Mouse (Mus musculus): ENCODE data around the gene Add2. TPM values are rescaled to one million over a fixed set of nuclear protein-coding genes. Genes with fewer than 3 reads are reported as not detected.

Add2 gene
- polyA plus RNA-seq, 1 experiment from 2014 or later, result 1.8 TPM

DNA sequence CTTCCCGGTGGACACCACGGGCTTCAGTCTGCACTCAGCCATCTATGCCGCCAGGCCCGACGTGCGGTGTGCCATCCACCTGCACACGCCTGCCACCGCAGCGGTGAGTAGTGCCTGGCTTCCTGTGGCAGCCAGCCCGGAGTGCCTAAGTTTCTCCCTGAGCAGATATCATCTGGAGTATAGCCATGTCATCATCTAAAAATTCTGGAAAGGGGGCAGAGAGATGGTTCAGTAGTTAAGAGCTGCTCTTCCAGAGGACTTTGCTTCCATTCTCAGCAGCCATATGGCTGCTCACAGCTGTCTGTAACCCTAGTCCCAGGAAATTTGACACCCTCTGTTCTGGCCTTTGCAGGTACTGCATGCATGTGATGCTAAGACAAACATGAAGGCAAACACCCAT is 68.3 kb downstream of the Add2 start:
- H3K9me3 ChIP-seq (replicated peaks; ENCODE audit: low read length), result no peaks in the 10 kb centered on the region
- ATAC-seq (replicated peaks; ENCODE audit: low FRiP score, low read depth) (no peak), DNase-seq (ENCODE audit: low spot score) (no peak)
- no peak overlapping the region for H3K27ac ChIP-seq
- H3K27me3 ChIP-seq (ENCODE audit: insufficient read depth, low read length), result no peaks in the 10 kb centered on the region
- no peaks in the 10 kb centered on the region for H3K36me3 ChIP-seq (ENCODE audit: insufficient read depth, low read length)
- no peak overlapping the region for H3K4me2 ChIP-seq (ENCODE audit: low read length)
- H3K4me3 ChIP-seq (replicated peaks; ENCODE audit: low read depth, low read length), result no peak overlapping the region
- 82% methylated on average over 10 of the region's 10 CpGs for WGBS
- no peak for TF ChIP-seq CTCF (IDR thresholded peaks at IDR 0.05; ENCODE audit: low read depth)
- H3K4me1 ChIP-seq (replicated peaks; ENCODE audit: insufficient read depth, low read length), result no peaks in the 10 kb centered on the region
- H3K9ac ChIP-seq (ENCODE audit: low read depth, low read length), result no peak overlapping the region

DNA sequence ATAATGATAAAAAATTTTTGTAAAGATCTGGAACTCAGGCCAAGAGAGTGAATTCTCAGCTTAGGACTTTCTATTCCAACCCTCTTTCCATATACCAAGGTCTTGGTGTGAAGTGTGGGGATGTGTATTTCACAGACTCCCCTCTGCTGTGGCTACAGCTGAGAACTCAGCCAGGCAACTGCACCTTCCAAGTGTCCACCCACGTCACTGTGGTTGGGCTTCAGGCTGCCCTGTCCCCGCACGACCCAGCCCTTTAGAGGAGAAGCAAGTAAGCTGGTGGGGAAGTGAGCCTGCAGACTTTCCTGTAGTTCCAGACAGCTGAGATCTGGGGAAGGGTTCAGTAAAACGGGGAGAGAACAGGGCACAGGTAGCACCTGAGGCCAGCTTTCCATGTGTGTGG is 68.7 kb downstream of the Add2 start:
- TF ChIP-seq CTCF (IDR thresholded peaks at IDR 0.05; ENCODE audit: low read depth), result no peak
- 53% methylated on average over 4 of the region's 4 CpGs for WGBS
- Histone ChIP-seq H3K9ac (ENCODE audit: low read depth, low read length) (no peak overlapping the region), H3K36me3 (ENCODE audit: insufficient read depth, low read length) (no peaks in the 10 kb centered on the region), H3K4me3 (replicated peaks; ENCODE audit: low read depth, low read length) (no peak overlapping the region), H3K9me3 (replicated peaks; ENCODE audit: low read length) (no peaks in the 10 kb centered on the region), H3K4me1 (replicated peaks; ENCODE audit: insufficient read depth, low read length) (no peaks in the 10 kb centered on the region), H3K27ac (no peak overlapping the region), H3K4me2 (ENCODE audit: low read length) (no peak overlapping the region), H3K27me3 (ENCODE audit: insufficient read depth, low read length) (no peaks in the 10 kb centered on the region)
- DNase-seq (ENCODE audit: low spot score), result no peak
- ATAC-seq (replicated peaks; ENCODE audit: low FRiP score, low read depth), result no peak

DNA sequence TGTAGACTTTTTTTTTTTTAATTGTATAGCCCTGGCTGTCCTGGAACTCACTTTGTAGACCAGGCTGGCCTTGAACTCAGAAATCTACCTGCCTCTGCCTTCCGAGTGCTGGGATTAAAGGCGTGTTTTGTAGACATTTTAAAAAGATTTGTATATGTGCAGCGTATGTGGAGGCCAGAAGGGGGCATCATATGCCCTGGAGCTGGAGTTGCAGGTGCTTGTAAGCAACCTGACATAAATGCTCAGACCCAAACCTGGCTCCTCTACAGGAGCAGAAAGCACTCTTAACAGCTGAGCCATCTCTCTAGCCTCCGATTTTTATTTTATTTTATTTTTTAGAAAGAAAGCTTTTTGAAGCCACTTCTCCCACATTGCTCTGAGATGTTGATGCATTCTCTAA is 70.5 kb downstream of the Add2 start:
- Histone ChIP-seq H3K4me1 (replicated peaks; ENCODE audit: insufficient read depth, low read length) (no peaks in the 10 kb centered on the region), H3K9ac (ENCODE audit: low read depth, low read length) (no peak overlapping the region), H3K27ac (no peak overlapping the region), H3K27me3 (ENCODE audit: insufficient read depth, low read length) (no peaks in the 10 kb centered on the region), H3K36me3 (ENCODE audit: insufficient read depth, low read length) (no peaks in the 10 kb centered on the region), H3K4me2 (ENCODE audit: low read length) (no peak overlapping the region), H3K9me3 (replicated peaks; ENCODE audit: low read length) (no peaks in the 10 kb centered on the region), H3K4me3 (replicated peaks; ENCODE audit: low read depth, low read length) (no peak overlapping the region)
- whole genome bisulfite sequencing, result 85% methylated on average over 4 of the region's 4 CpGs
- DNase-seq (ENCODE audit: low spot score), result no peak
- no peak for ATAC-seq (replicated peaks; ENCODE audit: low FRiP score, low read depth)
- peak; percentile 33 for TF ChIP-seq CTCF (IDR thresholded peaks at IDR 0.05; ENCODE audit: low read depth)

DNA sequence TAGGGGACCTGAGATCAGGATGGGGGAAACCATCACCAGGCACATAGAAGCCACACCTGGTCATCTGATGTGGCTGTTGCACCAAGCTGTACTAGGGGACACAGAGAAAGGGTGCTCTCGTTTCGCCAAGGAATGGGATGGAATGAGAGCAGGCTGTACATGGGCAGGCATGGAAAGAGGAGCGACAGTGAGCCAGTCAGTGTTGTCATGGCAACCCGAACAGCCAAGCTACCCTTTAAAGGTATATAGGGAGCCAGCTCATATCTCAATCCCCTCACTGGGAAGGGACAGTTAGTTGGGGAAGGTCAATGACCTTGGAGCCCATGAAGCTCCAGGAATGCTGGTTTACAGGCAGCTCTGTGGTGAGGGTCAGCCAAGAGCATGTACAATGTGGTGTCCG is 73.0 kb downstream of the Add2 start:
- DNase-seq (ENCODE audit: low spot score) (no peak), ATAC-seq (replicated peaks; ENCODE audit: low FRiP score, low read depth) (no peak)
- no peak overlapping the region for H3K27ac ChIP-seq
- H3K4me2 ChIP-seq (ENCODE audit: low read length), result no peak overlapping the region
- no peak overlapping the region for H3K4me3 ChIP-seq (replicated peaks; ENCODE audit: low read depth, low read length)
- 75% methylated on average over 5 of the region's 5 CpGs for WGBS
- no peaks in the 10 kb centered on the region for H3K4me1 ChIP-seq (replicated peaks; ENCODE audit: insufficient read depth, low read length)
- no peak for TF ChIP-seq CTCF (IDR thresholded peaks at IDR 0.05; ENCODE audit: low read depth)
- no peaks in the 10 kb centered on the region for H3K36me3 ChIP-seq (ENCODE audit: insufficient read depth, low read length)
- H3K27me3 ChIP-seq (ENCODE audit: insufficient read depth, low read length), result no peaks in the 10 kb centered on the region
- H3K9ac ChIP-seq (ENCODE audit: low read depth, low read length), result no peak overlapping the region
- H3K9me3 ChIP-seq (replicated peaks; ENCODE audit: low read length), result no peaks in the 10 kb centered on the region

DNA sequence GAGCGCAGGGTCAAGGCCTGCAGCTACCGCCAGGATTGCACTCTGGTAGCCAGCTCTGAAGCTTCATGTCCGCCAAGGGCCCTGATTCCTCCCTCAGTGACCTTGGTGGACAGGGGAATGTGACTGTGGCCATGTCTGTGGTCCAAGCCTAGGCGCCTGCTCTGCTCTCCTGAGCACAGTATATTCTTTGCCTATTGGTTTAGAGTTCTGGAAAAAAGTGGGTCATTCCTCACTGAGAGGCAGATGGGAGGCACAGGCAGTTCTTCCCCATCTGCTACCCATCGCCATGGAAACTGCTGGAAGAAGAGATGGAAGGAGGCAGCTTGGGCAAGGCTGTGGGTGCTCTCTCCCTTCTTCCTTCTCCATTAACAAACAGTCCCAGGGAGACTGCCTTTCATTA is 74.4 kb downstream of the Add2 start:
- DNase-seq (ENCODE audit: low spot score), result no peak
- Histone ChIP-seq H3K27ac (no peak overlapping the region), H3K9me3 (replicated peaks; ENCODE audit: low read length) (no peaks in the 10 kb centered on the region), H3K4me3 (replicated peaks; ENCODE audit: low read depth, low read length) (no peak overlapping the region), H3K36me3 (ENCODE audit: insufficient read depth, low read length) (no peaks in the 10 kb centered on the region), H3K4me2 (ENCODE audit: low read length) (no peak overlapping the region), H3K4me1 (replicated peaks; ENCODE audit: insufficient read depth, low read length) (no peaks in the 10 kb centered on the region), H3K9ac (ENCODE audit: low read depth, low read length) (no peak overlapping the region), H3K27me3 (ENCODE audit: insufficient read depth, low read length) (no peaks in the 10 kb centered on the region)
- no peak for ATAC-seq (replicated peaks; ENCODE audit: low FRiP score, low read depth)
- 79% methylated on average over 5 of the region's 5 CpGs for WGBS
- no peak for TF ChIP-seq CTCF (IDR thresholded peaks at IDR 0.05; ENCODE audit: low read depth)

DNA sequence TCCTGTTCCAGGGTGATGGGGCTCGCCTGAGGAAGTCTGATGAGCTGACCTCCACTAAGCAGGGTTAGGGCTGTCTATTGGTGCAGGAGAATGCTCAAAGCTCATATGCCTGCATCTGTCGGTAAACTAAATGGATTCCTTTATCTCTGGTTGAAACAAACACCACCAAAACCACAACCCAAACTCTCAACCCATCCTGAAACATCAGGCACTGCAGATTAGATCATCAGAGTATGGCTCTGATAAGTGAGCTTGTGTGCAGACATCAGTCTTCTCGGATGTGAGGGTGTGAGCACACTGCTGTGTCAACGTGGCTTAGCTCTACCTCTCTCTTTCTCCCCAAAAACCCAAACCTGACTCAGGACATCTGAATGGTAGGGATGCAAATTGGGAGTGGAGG is 75.1 kb downstream of the Add2 start:
- Histone ChIP-seq H3K36me3 (ENCODE audit: insufficient read depth, low read length) (no peaks in the 10 kb centered on the region), H3K4me2 (ENCODE audit: low read length) (no peak overlapping the region), H3K9ac (ENCODE audit: low read depth, low read length) (no peak overlapping the region), H3K4me1 (replicated peaks; ENCODE audit: insufficient read depth, low read length) (no peaks in the 10 kb centered on the region), H3K4me3 (replicated peaks; ENCODE audit: low read depth, low read length) (no peak overlapping the region), H3K9me3 (replicated peaks; ENCODE audit: low read length) (no peaks in the 10 kb centered on the region), H3K27me3 (ENCODE audit: insufficient read depth, low read length) (no peaks in the 10 kb centered on the region), H3K27ac (no peak overlapping the region)
- no peak for DNase-seq (ENCODE audit: low spot score)
- TF ChIP-seq CTCF (IDR thresholded peaks at IDR 0.05; ENCODE audit: low read depth), result no peak
- no peak for ATAC-seq (replicated peaks; ENCODE audit: low FRiP score, low read depth)
- WGBS, result 83% methylated on average over 4 of the region's 4 CpGs

DNA sequence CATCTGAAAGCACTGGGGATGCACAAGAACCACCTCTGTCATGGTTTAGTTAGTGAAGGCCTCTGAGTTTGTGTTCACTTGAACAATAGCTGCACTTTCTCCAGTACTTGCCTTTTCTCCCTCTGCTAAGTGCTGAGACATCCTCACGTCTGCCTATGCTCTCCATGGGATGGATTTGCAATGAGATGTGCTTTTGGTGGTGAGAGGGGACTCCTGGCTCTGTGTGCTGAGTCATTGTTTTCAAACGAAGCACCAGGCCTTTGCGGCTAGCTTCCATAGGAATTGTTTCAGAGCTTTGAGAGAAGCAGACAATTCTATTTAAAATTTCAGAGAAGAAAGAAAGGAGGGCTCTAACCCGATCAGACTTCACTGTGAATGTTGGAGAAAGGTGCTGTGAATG is 76.2 kb downstream of the Add2 start:
- no peaks in the 10 kb centered on the region for H3K9me3 ChIP-seq (replicated peaks; ENCODE audit: low read length)
- no peak overlapping the region for H3K4me3 ChIP-seq (replicated peaks; ENCODE audit: low read depth, low read length)
- no peaks in the 10 kb centered on the region for H3K4me1 ChIP-seq (replicated peaks; ENCODE audit: insufficient read depth, low read length)
- DNase-seq (ENCODE audit: low spot score) (no peak), ATAC-seq (replicated peaks; ENCODE audit: low FRiP score, low read depth) (no peak)
- H3K27ac ChIP-seq, result no peak overlapping the region
- no peak for TF ChIP-seq CTCF (IDR thresholded peaks at IDR 0.05; ENCODE audit: low read depth)
- H3K27me3 ChIP-seq (ENCODE audit: insufficient read depth, low read length), result no peaks in the 10 kb centered on the region
- WGBS, result 76% methylated on average over 4 of the region's 4 CpGs
- no peak overlapping the region for H3K4me2 ChIP-seq (ENCODE audit: low read length)
- no peaks in the 10 kb centered on the region for H3K36me3 ChIP-seq (ENCODE audit: insufficient read depth, low read length)
- no peak overlapping the region for H3K9ac ChIP-seq (ENCODE audit: low read depth, low read length)
